Mouse (Mus musculus) kidney, adult 2 months (tissue): Measurements from ENCODE around the gene Olfr1392.

Experiments used
- CTCF ChIP-seq: fragments of 200-500 bp; conservative IDR thresholded peaks from 2 replicates; pipeline ENCODE4 v1.5.1; 2011; ENCODE audit warnings: low read depth, mild to moderate bottlenecking, control low read depth, low read length, moderate library complexity, mixed read lengths; ENCODE audit not compliant: insufficient read depth, insufficient read length
- POLR2A ChIP-seq: fragments of 200-500 bp; IDR thresholded peaks from one replicate; pipeline ENCODE4 v1.6.1; 2011; ENCODE audit warnings: low read depth, low read length, control low read depth

DNA sequence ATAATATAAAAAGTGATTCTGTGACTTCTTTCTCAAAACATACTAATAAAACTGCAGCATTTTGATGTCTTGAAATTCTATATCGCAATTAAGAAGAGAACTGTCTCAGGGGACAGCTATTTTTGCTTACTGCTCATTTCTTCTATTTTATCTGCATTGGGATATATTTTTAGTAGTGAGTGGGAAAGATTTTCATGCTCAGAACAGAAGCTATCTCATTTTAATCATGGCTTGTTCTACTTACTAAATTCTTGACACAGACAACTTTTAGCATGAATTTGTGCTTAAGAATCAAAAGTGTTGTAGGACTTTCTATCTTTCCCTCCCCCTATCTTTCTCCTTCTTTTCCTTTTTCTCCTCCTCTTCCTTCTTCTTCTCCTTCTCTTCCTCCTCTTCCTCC is 44.6 kb downstream of the Olfr1392 start:
- TF ChIP-seq CTCF (no peak), POLR2A (no peak)
